Mouse (Mus musculus) MEL (cell line): ENCODE data around the gene Gm6169. TPM values are rescaled to one million over a fixed set of nuclear protein-coding genes. Genes with fewer than 3 reads are reported as not detected.
"Not testable (repeated sequence)": the region's sequence is repeated elsewhere in the genome, so short reads cannot be mapped to it uniquely, and the experiment has no call there.

Source experiments
- DNase-seq: peaks from one replicate; pipeline ENCODE4 v3.0.0; 2011; ENCODE audit warnings: low read depth, low spot score
- H3K27ac ChIP-seq: 2 replicates; pipeline ENCODE4 v1.5.1; 2012; ENCODE audit warnings: low read depth, mild to moderate bottlenecking, control low read depth, low read length, moderate library complexity; ENCODE audit not compliant: control insufficient read depth
- H3K27me3 ChIP-seq, 2 experiments: fragments of 150-350 bp in 1 of 2; sonication (generic) in 1 of 2; 2 replicates each; pipeline ENCODE4 v1.6.1; 2012; ENCODE audit warnings: low read length in 2 of 2, mild to moderate bottlenecking in 2 of 2, improper control_type of control experiment in 1 of 2, moderate library complexity in 1 of 2; ENCODE audit not compliant: insufficient read depth in 2 of 2, control insufficient read depth in 1 of 2
- H3K36me3 ChIP-seq, 2 experiments: 2 replicates each; pipeline ENCODE4 v1.6.1; 2012 to 2014; ENCODE audit warnings: low read length in 2 of 2, improper control_type of control experiment in 1 of 2, inconsistent platforms in 1 of 2, mild to moderate bottlenecking in 1 of 2; ENCODE audit not compliant: insufficient read depth in 2 of 2, control insufficient read depth in 1 of 2
- H3K4me1 ChIP-seq, 2 experiments: fragments of 150-350 bp in 1 of 2; sonication (generic) in 1 of 2; 2 replicates each; pipeline ENCODE4 v1.6.1; 2012; ENCODE audit warnings: low read length in 2 of 2, improper control_type of control experiment in 1 of 2, mild to moderate bottlenecking in 1 of 2; ENCODE audit not compliant: insufficient read depth in 2 of 2, control insufficient read depth in 1 of 2
- H3K4me3 ChIP-seq, 2 experiments: fragments of 150-350 bp in 1 of 2; sonication (generic) in 1 of 2; 2 replicates each; pipeline ENCODE4 v1.5.1; 2012; ENCODE audit warnings: low read depth in 2 of 2, low read length in 2 of 2, mild to moderate bottlenecking in 2 of 2, moderate library complexity in 2 of 2, control low read depth in 1 of 2, improper control_type of control experiment in 1 of 2; ENCODE audit not compliant: control insufficient read depth in 1 of 2, insufficient read depth in 1 of 2
- H3K79me2 ChIP-seq: 2 replicates; pipeline ENCODE4 v1.6.1; 2012; ENCODE audit warnings: mild to moderate bottlenecking, low read length, moderate library complexity; ENCODE audit not compliant: control insufficient read depth, poor library complexity, insufficient read depth
- H3K9ac ChIP-seq: 2 replicates; pipeline ENCODE4 v1.6.1; 2012; ENCODE audit warnings: low read depth, mild to moderate bottlenecking, control low read depth, low read length, moderate library complexity; ENCODE audit not compliant: control insufficient read depth, poor library complexity, severe bottlenecking
- H3K9me3 ChIP-seq: fragments of 150-350 bp; sonication (generic); replicated peaks from 2 replicates; pipeline ENCODE4 v1.6.1; 2012; ENCODE audit warnings: mild to moderate bottlenecking, low read length, improper control_type of control experiment, moderate library complexity; ENCODE audit not compliant: insufficient read depth
- BHLHE40 ChIP-seq: IDR thresholded peaks from 2 replicates; pipeline ENCODE4 v1.6.1; 2012; ENCODE audit warnings: low read depth, mild to moderate bottlenecking, inconsistent platforms, low read length, improper control_type of control experiment, borderline replicate concordance
- CTCF ChIP-seq, 3 experiments: IDR thresholded peaks in 2 of 3; conservative IDR thresholded peaks in 1 of 3; 2 replicates each; pipeline ENCODE4 v1.5.1; 2011 to 2012; ENCODE audit warnings: low read length in 3 of 3, low read depth in 2 of 3, mild to moderate bottlenecking in 2 of 3, improper control_type of control experiment in 1 of 3, inconsistent platforms in 1 of 3, mixed read lengths in 1 of 3, moderate library complexity in 1 of 3; ENCODE audit not compliant: control insufficient read depth in 1 of 3, insufficient read depth in 1 of 3, poor library complexity in 1 of 3, severe bottlenecking in 1 of 3
- E2F4 ChIP-seq: IDR thresholded peaks from 2 replicates; pipeline ENCODE4 v1.6.1; 2011; ENCODE audit warnings: low read depth, low read length, improper control_type of control experiment, borderline replicate concordance
- ELF1 ChIP-seq: IDR thresholded peaks from 2 replicates; pipeline ENCODE4 v1.6.1; 2014; ENCODE audit warnings: low read depth, mild to moderate bottlenecking, inconsistent platforms, low read length, improper control_type of control experiment, moderate library complexity
- EP300 ChIP-seq, 2 experiments: IDR thresholded peaks; 2 replicates each; pipeline ENCODE4 v1.6.1; 2011; ENCODE audit warnings: improper control_type of control experiment in 2 of 2, low read length in 2 of 2, low read depth in 1 of 2, mild to moderate bottlenecking in 1 of 2
- ETS1 ChIP-seq: IDR thresholded peaks from 2 replicates; pipeline ENCODE4 v1.6.1; 2012; ENCODE audit warnings: low read depth, mild to moderate bottlenecking, inconsistent platforms, low read length, improper control_type of control experiment, moderate library complexity
- GABPA ChIP-seq: IDR thresholded peaks from 2 replicates; pipeline ENCODE4 v1.6.1; 2012; ENCODE audit warnings: low read depth, mild to moderate bottlenecking, inconsistent platforms, low read length, improper control_type of control experiment, moderate library complexity
- JUND ChIP-seq: IDR thresholded peaks from 2 replicates; pipeline ENCODE4 v1.6.1; 2011; ENCODE audit warnings: low read depth, mild to moderate bottlenecking, improper control_type of control experiment, low read length
- KAT2A ChIP-seq: conservative IDR thresholded peaks from 2 replicates; pipeline ENCODE4 v1.6.1; 2012; ENCODE audit warnings: low read depth, low read length, improper control_type of control experiment, inconsistent platforms
- MAFK ChIP-seq: IDR thresholded peaks from 2 replicates; pipeline ENCODE4 v1.6.1; 2011; ENCODE audit warnings: low read depth, mild to moderate bottlenecking, low read length, improper control_type of control experiment, borderline replicate concordance
- MAZ ChIP-seq: IDR thresholded peaks from 2 replicates; pipeline ENCODE4 v1.6.1; 2012; ENCODE audit warnings: low read depth, mild to moderate bottlenecking, inconsistent platforms, low read length, improper control_type of control experiment
- NRF1 ChIP-seq: IDR thresholded peaks from 2 replicates; pipeline ENCODE4 v1.6.1; 2014; ENCODE audit warnings: low read depth, mild to moderate bottlenecking, inconsistent platforms, low read length, improper control_type of control experiment, moderate library complexity; ENCODE audit not compliant: poor library complexity, insufficient read depth, severe bottlenecking
- POLR2A ChIP-seq, 2 experiments: IDR thresholded peaks; 2 replicates each; pipeline ENCODE4 v1.6.1; 2011 to 2012; ENCODE audit warnings: low read length in 2 of 2, mild to moderate bottlenecking in 2 of 2, control low read depth in 1 of 2, improper control_type of control experiment in 1 of 2, low read depth in 1 of 2, moderate library complexity in 1 of 2; ENCODE audit not compliant: control insufficient read depth in 1 of 2, insufficient read depth in 1 of 2, poor library complexity in 1 of 2
- RAD21 ChIP-seq: IDR thresholded peaks from 2 replicates; pipeline ENCODE4 v1.6.1; 2011; ENCODE audit warnings: mild to moderate bottlenecking, low read depth, low read length, improper control_type of control experiment
- RCOR1 ChIP-seq: IDR thresholded peaks from 2 replicates; pipeline ENCODE4 v1.6.1; 2012; ENCODE audit warnings: low read depth, mild to moderate bottlenecking, inconsistent platforms, low read length, improper control_type of control experiment
- TCF12 ChIP-seq: IDR thresholded peaks from 2 replicates; pipeline ENCODE4 v1.6.1; 2014; ENCODE audit warnings: low read depth, mild to moderate bottlenecking, inconsistent platforms, low read length, improper control_type of control experiment, moderate library complexity
- UBTF ChIP-seq: IDR thresholded peaks from 2 replicates; pipeline ENCODE4 v1.6.1; 2012; ENCODE audit warnings: low read depth, mild to moderate bottlenecking, inconsistent platforms, low read length, improper control_type of control experiment, moderate library complexity, borderline replicate concordance; ENCODE audit not compliant: insufficient read depth
- USF1 ChIP-seq: IDR thresholded peaks from 2 replicates; pipeline ENCODE4 v1.6.1; 2014; ENCODE audit warnings: low read depth, mild to moderate bottlenecking, inconsistent platforms, low read length, improper control_type of control experiment, moderate library complexity
- ZC3H11A ChIP-seq: IDR thresholded peaks from 2 replicates; pipeline ENCODE4 v1.6.1; 2012; ENCODE audit warnings: low read depth, mild to moderate bottlenecking, inconsistent platforms, low read length, improper control_type of control experiment
- ZKSCAN1 ChIP-seq: IDR thresholded peaks from 2 replicates; pipeline ENCODE4 v1.6.1; 2012; ENCODE audit warnings: low read depth, mild to moderate bottlenecking, inconsistent platforms, low read length, improper control_type of control experiment, moderate library complexity
- ZNF384 ChIP-seq: IDR thresholded peaks from 2 replicates; pipeline ENCODE4 v1.6.1; 2012; ENCODE audit warnings: low read depth, mild to moderate bottlenecking, inconsistent platforms, low read length, improper control_type of control experiment
- polyA plus RNA-seq, 2 experiments: library from polyadenylated mRNA; stranded (reverse) in 1 of 2; unstranded in 1 of 2; fragments of >175 nt in 1 of 2; fragments of >200 nt in 1 of 2; gene quantifications; 2 replicates each; pipeline versions ENCODE4 v1.2.1 to v1.2.4; 2012; ENCODE audit warnings: low replicate concordance in 2 of 2, low read depth in 1 of 2; ENCODE audit not compliant: insufficient read length in 2 of 2, insufficient read depth in 1 of 2, missing spikeins in 1 of 2
- total RNA-seq: library from RNA; depleted of rRNA; stranded (reverse); fragments of 300-350 nt; gene quantifications from 2 replicates; pipeline ENCODE4 v1.2.3, GENCODE M21; 2012

Gm6169 gene
- total and polyA plus RNA-seq, 3 experiments, result 1.9 to 3.6 TPM; not detected in 1

DNA sequence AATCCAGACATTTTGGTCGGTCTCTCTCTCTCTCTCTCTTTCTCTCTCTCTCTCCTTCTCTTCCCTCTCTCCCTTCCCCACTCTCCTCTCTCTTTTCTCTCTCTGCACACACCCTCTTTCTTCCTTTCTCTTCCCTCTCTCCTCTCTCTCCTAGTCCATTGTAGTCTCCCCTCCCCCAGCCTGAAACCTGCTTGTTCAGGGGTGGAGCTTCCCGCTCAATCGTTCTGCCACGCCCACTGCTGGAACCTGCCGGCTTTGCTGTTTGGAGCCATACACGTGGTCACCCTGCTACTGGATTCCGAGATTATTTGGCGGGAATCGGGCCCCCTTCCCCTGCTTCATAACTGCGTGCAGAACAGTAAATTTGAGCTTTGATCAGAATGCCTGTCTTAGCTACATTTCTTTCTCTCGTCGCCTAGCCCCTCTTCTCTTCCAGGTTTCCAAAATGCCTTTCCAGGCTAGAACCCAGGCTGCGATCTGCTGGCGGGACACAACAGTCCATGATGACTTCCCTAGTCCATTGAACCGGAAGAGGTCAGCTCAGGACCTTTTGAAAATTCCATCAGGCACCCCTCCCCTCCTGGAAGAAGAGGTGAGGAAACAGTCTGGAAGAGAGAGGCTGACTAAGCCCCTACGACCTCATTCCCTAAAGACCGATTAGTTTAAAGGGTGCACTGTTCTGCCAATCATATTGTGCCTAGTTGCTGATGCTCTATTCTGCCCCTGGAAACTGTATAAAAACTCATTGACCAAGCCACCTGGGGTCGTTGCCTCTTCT is 34.0 kb downstream of the Gm6169 start:
- not testable (repeated sequence) for H3K36me3 ChIP-seq, H3K4me3 ChIP-seq, H3K27ac ChIP-seq, H3K9ac ChIP-seq, H3K27me3 ChIP-seq, H3K79me2 ChIP-seq, H3K9me3 ChIP-seq, DNase-seq, H3K4me1 ChIP-seq

DNA sequence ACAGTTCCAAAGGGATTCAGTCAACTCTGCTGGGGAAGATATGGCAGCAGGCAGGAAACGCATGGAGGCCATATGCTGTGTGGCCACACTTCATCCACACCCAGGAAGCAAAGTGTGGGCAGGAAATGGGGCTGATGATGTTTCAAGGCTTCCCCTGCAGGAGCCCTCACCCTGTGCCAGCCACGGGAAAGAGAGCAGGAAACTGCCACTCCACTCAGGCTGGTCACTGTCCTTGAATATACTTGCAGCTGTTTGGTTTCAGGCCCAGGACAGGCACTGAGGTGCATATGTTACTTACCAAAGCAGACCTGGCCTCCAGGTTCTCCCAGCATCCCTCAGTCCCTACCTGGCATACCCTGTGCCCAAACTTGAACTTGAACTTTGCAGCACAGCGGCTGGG is 34.6 kb downstream of the Gm6169 start:
- H3K9me3 ChIP-seq, result no peaks in the 10 kb centered on the region
- peaks cover 0 to 2% of the 10 kb centered on the region in 2 experiments; a peak in 1 of 4 replicates for H3K4me1 ChIP-seq
- TF ChIP-seq GABPA (no peak), UBTF (no peak), BHLHE40 (no peak), ZC3H11A (no peak)
- H3K9ac ChIP-seq, result no peak overlapping the region
- H3K79me2 ChIP-seq, result no peaks in the 10 kb centered on the region
- no peak for DNase-seq
- H3K36me3 ChIP-seq, result peaks cover 0 to 4% of the 10 kb centered on the region in 2 experiments; a peak in 1 of 4 replicates
- H3K4me3 ChIP-seq, result no peak overlapping the region
- no peaks in the 10 kb centered on the region for H3K27me3 ChIP-seq
- H3K27ac ChIP-seq, result no peak overlapping the region

DNA sequence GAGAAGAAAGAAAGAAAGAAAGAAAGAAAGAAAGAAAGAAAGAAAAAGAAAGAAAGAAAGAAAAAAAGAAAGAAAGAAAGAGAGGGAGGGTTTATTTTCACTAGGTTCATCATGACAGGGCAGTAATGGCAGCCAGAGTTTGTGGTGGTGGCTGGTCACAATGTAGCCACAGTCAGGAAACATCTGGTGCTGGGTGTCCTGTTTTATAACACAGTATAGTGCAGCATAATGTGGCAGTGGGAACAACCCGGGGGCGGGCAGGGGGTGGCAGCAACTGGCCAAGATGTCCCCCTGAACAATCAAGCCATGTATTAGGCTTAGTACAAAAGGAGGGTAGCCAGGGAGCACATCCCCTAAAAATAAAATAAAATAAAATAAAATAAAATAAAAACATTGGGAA is 35.6 kb downstream of the Gm6169 start:
- peaks cover 0 to 2% of the 10 kb centered on the region in 2 experiments; a peak in 1 of 4 replicates for H3K4me1 ChIP-seq

More for the DNA sequence above, 35.6 kb downstream of the Gm6169 start:
- Histone ChIP-seq H3K79me2 (no peaks in the 10 kb centered on the region), H3K27me3 (no peaks in the 10 kb centered on the region), H3K27ac (no peak overlapping the region), H3K36me3 (peaks cover 0 to 4% of the 10 kb centered on the region in 2 experiments; a peak in 1 of 4 replicates), H3K9me3 (no peaks in the 10 kb centered on the region), H3K9ac (no peak overlapping the region), H3K4me3 (no peak overlapping the region)
- TF ChIP-seq ZNF384 (no peak), POLR2A (IDR thresholded peaks at IDR 0.05; ENCODE audit: control insufficient read depth in 1 of 2, insufficient read depth in 1 of 2, low read depth in 1 of 2, low read length in 2 of 2, poor library complexity in 1 of 2) (no peak), JUND (no peak), ELF1 (no peak), MAZ (no peak), MAFK (no peak), ZKSCAN1 (no peak), NRF1 (no peak), BHLHE40 (no peak), TCF12 (no peak), ETS1 (no peak), EP300 (IDR thresholded peaks at IDR 0.05; ENCODE audit: low read depth in 1 of 2, low read length in 2 of 2) (no peak), RAD21 (no peak), USF1 (no peak), CTCF (IDR thresholded peaks at IDR 0.05 in 2 of 3, conservative IDR thresholded peaks at IDR 0.05 in 1 of 3; ENCODE audit: control insufficient read depth in 1 of 3, insufficient read depth in 1 of 3, low read depth in 2 of 3, low read length in 3 of 3, poor library complexity in 1 of 3, severe bottlenecking in 1 of 3) (no peak), E2F4 (no peak), KAT2A (no peak), RCOR1 (no peak)
- no peak for DNase-seq
